ENCODE assay signal across 19 mouse cellular contexts in the genomic region with DNA sequence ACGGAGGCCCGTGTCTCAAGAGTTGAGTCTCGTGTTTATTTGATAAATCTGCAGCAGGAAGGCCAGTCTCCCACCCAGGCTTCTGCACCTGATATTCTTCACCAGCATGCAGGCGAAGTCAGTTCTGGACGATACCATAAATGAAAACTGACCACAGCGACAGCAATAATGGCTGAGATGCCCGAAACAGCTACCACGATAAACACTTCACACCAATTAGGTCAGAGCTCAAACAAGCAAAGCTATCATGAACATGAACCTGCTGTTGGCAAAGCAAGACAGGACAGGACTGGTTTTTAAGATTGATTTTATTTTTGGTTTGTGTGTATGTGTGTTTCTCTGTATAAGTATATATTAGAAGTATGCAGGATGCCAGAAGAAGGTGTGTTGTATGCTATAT.
"Had no signal": no experiment of that assay in that cellular context is flagged by ENCODE, and none has a peak within 500 bp of the region (broad histone marks: within the 10 kb centered on the region; RNA-seq: fewer than 3 reads in every experiment).

No protein-coding gene starts in this region.

- H3K9me3 ChIP-seq: limb, embryonic 12.5 days; limb, embryonic 15.5 days; neural tube, embryonic 13.5 days; stomach, embryonic 15.5 days had no signal

- H3K27ac ChIP-seq: kidney, postnatal 0 days; layer of hippocampus, adult 2 months; limb, embryonic 15.5 days; liver, embryonic 14.5 days; midbrain, embryonic 12.5 days; neural tube, embryonic 13.5 days; stomach, embryonic 15.5 days had no signal

- H3K9ac ChIP-seq: limb, embryonic 12.5 days; limb, embryonic 15.5 days; liver, embryonic 14.5 days; liver, postnatal 0 days; midbrain, embryonic 12.5 days; neural tube, embryonic 13.5 days; stomach, embryonic 15.5 days had no signal

- H3K4me2 ChIP-seq: limb, embryonic 12.5 days; limb, embryonic 15.5 days; liver, embryonic 11.5 days; midbrain, embryonic 12.5 days; neural tube, embryonic 13.5 days; stomach, embryonic 15.5 days had no signal

- ATAC-seq: intestine, postnatal 0 days; liver, postnatal 0 days; midbrain, embryonic 16.5 days had no signal

- H3K27me3 ChIP-seq: limb, embryonic 12.5 days; limb, embryonic 15.5 days; midbrain, embryonic 12.5 days; neural tube, embryonic 13.5 days; stomach, embryonic 15.5 days had no signal

- DNase-seq: kidney, adult 2 months; layer of hippocampus, adult 9-11 months; liver, postnatal 0 days; retina, postnatal 1 day; right cerebral cortex, postnatal 25 days; spleen, adult 18-20 months; thymus, postnatal 25 days had no signal

- H3K36me3 ChIP-seq: limb, embryonic 12.5 days; limb, embryonic 15.5 days; midbrain, embryonic 12.5 days; neural tube, embryonic 13.5 days; stomach, embryonic 15.5 days had no signal

- H3K4me3 ChIP-seq: layer of hippocampus, adult 2 months; limb, embryonic 12.5 days; limb, embryonic 15.5 days; midbrain, embryonic 12.5 days; myocyte; neural tube, embryonic 13.5 days; stomach, embryonic 15.5 days had no signal
